Mouse (Mus musculus) naive thymus-derived CD4-positive, alpha-beta T cell, adult 5 months (primary cell): ENCODE data around the gene 6030498E09Rik. TPM values are rescaled to one million over a fixed set of nuclear protein-coding genes. Genes with fewer than 3 reads are reported as not detected.

Source experiments
- polyA plus RNA-seq: library from polyadenylated mRNA; unstranded; fragments of 100-300 nt; shearing (Covaris generic); gene quantifications from one replicate; pipeline ENCODE4 v1.2.1, GENCODE M21; 2017

6030498E09Rik gene
- polyA plus RNA-seq, result not detected

GRCm38 (mm10) chrX:38772478-38772877, at the start of gene 6030498E09Rik:
TSS of gene 6030498E09Rik (plus strand) at chrX:38772671.

Other genes with a start within 250 kb of the 6030498E09Rik start
- gene Cul4b, start 196.5 kb upstream of the 6030498E09Rik start, polyA plus RNA-seq, result 34.7 TPM
- 101 TPM for gene Mcts1, start 172.1 kb upstream of the 6030498E09Rik start, polyA plus RNA-seq
- gene C1galt1c1, start 137.6 kb upstream of the 6030498E09Rik start, polyA plus RNA-seq, result 22.4 TPM